Mouse (Mus musculus) adrenal gland, postnatal 10 days (tissue): Measurements from ENCODE around the gene Ropn1l. TPM values are rescaled to one million over a fixed set of nuclear protein-coding genes. Genes with fewer than 3 reads are reported as not detected.

Experiments
- DNase-seq: peaks from one replicate; pipeline ENCODE4 v3.0.0; 2021; ENCODE audit warnings: mixed read lengths
- total RNA-seq, 2 experiments: library from RNA; stranded (reverse); gene quantifications; 2 replicates each; pipeline ENCODE4 v1.2.3; 2021

Ropn1l gene
- total RNA-seq, 2 experiments from 2014 or later = 2.6 to 3.5 TPM

- peak; percentile 56 for DNase-seq
Observed at GRCm38 (mm10) chr15:31447121-31447520, 6.4 kb downstream of the Ropn1l start.

- DNase-seq = no peak
Observed at GRCm38 (mm10) chr15:31442698-31443097, 10.8 kb downstream of the Ropn1l start.

GRCm38 (mm10) chr15:31441996-31442395 is 11.5 kb downstream of the Ropn1l start:
- DNase-seq = no peak

- no peak for DNase-seq
Observed at GRCm38 (mm10) chr15:31436811-31437210, 16.7 kb downstream of the Ropn1l start.

GRCm38 (mm10) chr15:31436083-31436482 is 17.5 kb downstream of the Ropn1l start:
- no peak for DNase-seq

GRCm38 (mm10) chr15:31433768-31434167 is 19.8 kb downstream of the Ropn1l start:
- no peak for DNase-seq

GRCm38 (mm10) chr15:31431847-31432246 is 21.7 kb downstream of the Ropn1l start:
- no peak for DNase-seq

GRCm38 (mm10) chr15:31430014-31430413 is 23.5 kb downstream of the Ropn1l start:
- DNase-seq = no peak

GRCm38 (mm10) chr15:31429429-31429828 is 24.1 kb downstream of the Ropn1l start:
- no peak for DNase-seq

- DNase-seq = no peak
Observed at GRCm38 (mm10) chr15:31428571-31428970, 25.0 kb downstream of the Ropn1l start.

GRCm38 (mm10) chr15:31427390-31427789 is 26.1 kb downstream of the Ropn1l start:
- DNase-seq = no peak

- DNase-seq = no peak
Observed at GRCm38 (mm10) chr15:31426066-31426706, 27.4 kb downstream of the Ropn1l start.

- no peak for DNase-seq
Observed at GRCm38 (mm10) chr15:31422649-31423369, 30.7 kb downstream of the Ropn1l start.

- peak; percentile 50 for DNase-seq
Observed at GRCm38 (mm10) chr15:31419037-31419436, 34.5 kb downstream of the Ropn1l start.

GRCm38 (mm10) chr15:31418686-31419024 is 34.9 kb downstream of the Ropn1l start:
- no peak for DNase-seq

- DNase-seq = peak; percentile 23
Observed at GRCm38 (mm10) chr15:31417796-31418685, 35.5 kb downstream of the Ropn1l start.

GRCm38 (mm10) chr15:31417409-31417795 is 36.1 kb downstream of the Ropn1l start:
- DNase-seq = no peak

GRCm38 (mm10) chr15:31415181-31415580 is 38.4 kb downstream of the Ropn1l start:
- DNase-seq = no peak

- no peak for DNase-seq
Observed at GRCm38 (mm10) chr15:31414179-31414898, 39.2 kb downstream of the Ropn1l start.

- no peak for DNase-seq
Observed at GRCm38 (mm10) chr15:31413662-31414061, 39.9 kb downstream of the Ropn1l start.

GRCm38 (mm10) chr15:31412933-31413332 is 40.6 kb downstream of the Ropn1l start:
- DNase-seq = peak; percentile 13

- DNase-seq = no peak
Observed at GRCm38 (mm10) chr15:31412436-31412835, 41.1 kb downstream of the Ropn1l start.
